Mouse (Mus musculus) hindbrain, embryonic 10.5 days (tissue): ENCODE data around the gene Gm20422. TPM values are rescaled to one million over a fixed set of nuclear protein-coding genes. Genes with fewer than 3 reads are reported as not detected.
A peak's percentile ranks its signal among the peaks of the same experiment; 100 is the strongest.

Experiments
- DNase-seq: peaks from one replicate; pipeline ENCODE4 v3.0.0-alpha.2; 2017; ENCODE audit warnings: low spot score
- H3K27ac ChIP-seq: fragments of 300-500 bp; sonication (generic); 2 replicates; pipeline ENCODE4 v1.5.1; 2016; ENCODE audit warnings: mild to moderate bottlenecking, moderate library complexity
- H3K27me3 ChIP-seq: fragments of 300-500 bp; sonication (generic); 2 replicates; pipeline ENCODE4 v1.6.1; 2016; ENCODE audit warnings: mild to moderate bottlenecking; ENCODE audit not compliant: poor library complexity, insufficient read depth, severe bottlenecking
- H3K36me3 ChIP-seq: fragments of 300-500 bp; sonication (generic); 2 replicates; pipeline ENCODE4 v1.6.1; 2016; ENCODE audit warnings: mild to moderate bottlenecking, moderate library complexity
- H3K4me1 ChIP-seq: fragments of 300-500 bp; sonication (generic); replicated peaks from 2 replicates; pipeline ENCODE4 v1.6.1; 2016; ENCODE audit warnings: mild to moderate bottlenecking
- H3K4me3 ChIP-seq: fragments of 300-500 bp; sonication (generic); 2 replicates; pipeline ENCODE4 v1.5.1; 2016; ENCODE audit warnings: mild to moderate bottlenecking, moderate library complexity
- H3K9me3 ChIP-seq: fragments of 300-500 bp; sonication (generic); 2 replicates; pipeline ENCODE4 v1.6.1; 2016; ENCODE audit warnings: mild to moderate bottlenecking, moderate library complexity
- WGBS: fragments of 180-500 bp; shearing (Covaris S2); methylation state at CpG from one replicate; pipeline ENCODE4 v1.1.7; 2016; 5-methylcytosine and 5-hydroxymethylcytosine counted together
- polyA plus RNA-seq: library from polyadenylated mRNA; unstranded; fragments of >200 nt; fragmentation: Nextera tagmentation; extraction: Ambion mirVana; gene quantifications from 2 replicates; pipeline ENCODE4 v1.2.1, GENCODE M21; 2016

Gene Gm20422
- polyA plus RNA-seq, 1 experiment from 2014 or later: 0.58 TPM

DNA sequence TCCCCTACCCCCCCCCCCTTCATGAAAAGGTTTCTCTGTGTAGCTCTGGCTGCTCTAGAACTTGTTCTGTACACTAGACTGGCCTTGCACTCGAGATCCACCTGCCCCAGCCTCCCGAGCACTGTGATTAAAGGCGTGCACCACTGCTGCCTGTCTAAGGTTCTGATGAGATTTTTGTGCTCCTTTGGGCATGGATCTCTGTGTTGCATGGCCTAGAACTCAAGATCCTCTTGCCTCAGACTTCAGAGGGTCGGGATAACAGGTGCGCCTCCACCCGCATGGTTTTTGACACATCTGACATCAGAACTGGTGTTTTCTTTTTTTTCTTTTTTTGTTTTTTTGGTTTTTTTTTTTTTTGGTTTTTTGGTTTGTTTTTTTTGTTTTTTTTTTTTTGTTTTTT is 29.9 kb upstream of the Gm20422 start:
- Histone ChIP-seq H3K9me3 (no peaks in the 10 kb centered on the region), H3K36me3 (peaks cover 92% of the 10 kb centered on the region), H3K27ac (no peak overlapping the region), H3K4me1 (peaks cover 16% of the 10 kb centered on the region), H3K4me3 (no peak overlapping the region), H3K27me3 (no peaks in the 10 kb centered on the region)
- DNase-seq: no peak
- 93% methylated on average over 6 of the region's 6 CpGs for WGBS

DNA sequence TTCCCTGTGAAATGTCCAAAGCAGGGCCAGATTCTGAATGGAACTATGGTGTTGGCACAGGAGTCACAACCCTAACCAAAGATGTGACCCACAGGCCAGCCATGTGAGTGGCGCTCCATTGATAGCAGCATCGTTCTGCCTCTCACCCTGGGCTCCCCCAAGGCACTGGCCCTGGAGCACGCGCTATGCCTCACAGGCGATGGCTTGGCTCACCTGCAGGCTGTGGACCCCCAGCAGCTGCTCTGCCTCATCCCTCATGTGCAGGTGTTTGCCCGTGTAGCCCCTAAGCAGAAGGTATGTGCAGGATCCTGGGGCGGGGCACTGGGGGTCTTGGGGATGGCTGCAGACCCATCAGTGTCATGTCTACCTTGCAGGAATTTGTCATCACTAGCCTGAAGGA is 28.7 kb upstream of the Gm20422 start:
- no peaks in the 10 kb centered on the region for H3K27me3 ChIP-seq

DNA sequence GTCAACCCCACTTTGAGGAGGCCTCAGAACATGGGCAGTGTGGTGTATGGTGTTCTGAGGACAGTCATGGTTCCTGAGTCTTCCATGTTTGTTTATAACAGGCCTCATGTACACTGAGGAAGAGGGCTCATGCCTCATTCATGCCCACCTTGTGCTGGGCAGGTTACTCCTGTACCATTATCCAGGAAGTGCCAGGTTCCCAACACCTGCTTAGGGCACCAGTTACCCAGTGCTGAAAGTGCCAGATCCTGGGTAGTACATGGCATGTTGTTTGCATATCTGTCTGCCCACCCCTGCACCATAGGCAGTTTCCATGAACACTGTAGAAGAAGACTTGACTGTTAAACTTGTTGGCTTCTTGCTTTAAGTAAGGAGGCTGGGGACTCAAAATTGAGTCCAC is 27.5 kb upstream of the Gm20422 start:
- Histone ChIP-seq H3K27me3 (no peaks in the 10 kb centered on the region), H3K9me3 (no peaks in the 10 kb centered on the region), H3K4me1 (no peaks in the 10 kb centered on the region), H3K36me3 (peaks cover 99% of the 10 kb centered on the region), H3K27ac (no peak overlapping the region), H3K4me3 (no peak overlapping the region)
- DNase-seq: no peak

More for the DNA sequence above, 28.7 kb upstream of the Gm20422 start:
- Histone ChIP-seq H3K27ac (no peak overlapping the region), H3K9me3 (no peaks in the 10 kb centered on the region), H3K4me1 (peaks cover 4% of the 10 kb centered on the region), H3K36me3 (peaks cover 99% of the 10 kb centered on the region), H3K4me3 (no peak overlapping the region)
- no peak for DNase-seq
- WGBS: 93% methylated on average over 7 of the region's 7 CpGs

DNA sequence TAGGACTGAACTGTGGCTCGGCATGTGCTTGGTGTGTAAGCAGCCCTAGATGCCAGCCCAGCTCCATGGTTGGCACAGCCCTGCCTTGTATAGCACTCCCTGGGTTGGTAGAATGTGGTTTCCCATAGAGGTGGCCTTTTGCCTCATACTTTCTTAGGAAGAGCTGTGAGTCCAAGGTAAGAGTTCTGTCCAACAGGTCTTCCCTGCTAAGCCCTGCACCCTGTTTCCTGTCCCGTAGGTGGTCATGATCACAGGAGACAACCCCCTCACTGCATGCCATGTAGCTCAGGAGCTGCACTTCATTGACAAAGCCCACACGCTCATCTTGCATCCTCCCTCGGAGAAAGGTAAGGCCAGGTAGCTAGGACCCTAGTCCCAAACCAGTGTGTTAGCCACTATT is 27.1 kb upstream of the Gm20422 start:
- no peaks in the 10 kb centered on the region for H3K4me1 ChIP-seq
- no peaks in the 10 kb centered on the region for H3K9me3 ChIP-seq
- no peaks in the 10 kb centered on the region for H3K27me3 ChIP-seq
- peaks cover 99% of the 10 kb centered on the region for H3K36me3 ChIP-seq
- DNase-seq: no peak
- 97% methylated on average over 4 of the region's 4 CpGs for WGBS
- no peak overlapping the region for H3K27ac ChIP-seq
- H3K4me3 ChIP-seq: no peak overlapping the region

DNA sequence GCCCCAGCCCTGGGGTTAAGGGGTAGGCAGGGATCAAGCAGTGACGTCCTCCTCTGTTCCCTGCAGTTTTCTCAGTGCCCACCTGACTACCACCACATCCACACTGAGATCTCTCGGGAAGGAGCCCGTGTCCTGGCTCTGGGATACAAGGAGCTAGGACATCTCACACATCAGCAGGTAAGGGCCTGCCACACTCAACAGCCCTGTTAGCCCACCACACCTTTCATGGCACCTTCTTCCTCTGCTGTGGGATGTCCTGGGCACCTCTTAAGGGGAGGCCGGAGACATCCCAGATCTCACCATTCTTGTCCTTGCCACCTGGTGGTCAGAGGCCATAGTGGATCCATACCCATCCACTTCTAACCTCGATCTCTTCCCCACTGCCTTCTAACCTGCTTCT is 25.3 kb upstream of the Gm20422 start:
- Histone ChIP-seq H3K36me3 (peaks cover 99% of the 10 kb centered on the region), H3K27ac (no peak overlapping the region), H3K9me3 (no peaks in the 10 kb centered on the region), H3K4me1 (no peaks in the 10 kb centered on the region), H3K4me3 (no peak overlapping the region), H3K27me3 (no peaks in the 10 kb centered on the region)
- 91% methylated on average over 5 of the region's 5 CpGs for WGBS
- DNase-seq: no peak

DNA sequence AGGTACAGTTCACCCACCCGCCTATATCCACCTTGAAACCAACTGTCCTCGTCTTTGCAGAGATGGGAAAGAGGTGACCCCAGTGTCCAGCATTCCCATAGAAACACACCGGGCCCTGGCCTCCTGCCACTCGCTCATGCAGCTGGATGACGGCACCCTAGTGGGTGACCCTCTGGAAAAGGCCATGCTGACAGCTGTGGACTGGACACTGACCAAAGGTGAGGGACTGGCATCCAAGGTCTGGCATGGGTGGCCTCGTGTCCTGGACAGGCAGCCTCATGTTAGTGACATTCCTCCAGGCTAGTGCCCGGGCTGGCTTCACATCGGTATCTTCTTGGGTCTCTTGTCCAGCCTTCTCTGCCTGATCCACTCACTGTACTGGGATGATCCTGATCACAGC is 24.6 kb upstream of the Gm20422 start:
- DNase-seq: no peak
- H3K36me3 ChIP-seq: peaks cover 100% of the 10 kb centered on the region
- H3K4me3 ChIP-seq: no peak overlapping the region
- 90% methylated on average over 8 of the region's 8 CpGs for WGBS
- H3K27me3 ChIP-seq: no peaks in the 10 kb centered on the region
- no peaks in the 10 kb centered on the region for H3K4me1 ChIP-seq
- H3K9me3 ChIP-seq: no peaks in the 10 kb centered on the region
- no peak overlapping the region for H3K27ac ChIP-seq

DNA sequence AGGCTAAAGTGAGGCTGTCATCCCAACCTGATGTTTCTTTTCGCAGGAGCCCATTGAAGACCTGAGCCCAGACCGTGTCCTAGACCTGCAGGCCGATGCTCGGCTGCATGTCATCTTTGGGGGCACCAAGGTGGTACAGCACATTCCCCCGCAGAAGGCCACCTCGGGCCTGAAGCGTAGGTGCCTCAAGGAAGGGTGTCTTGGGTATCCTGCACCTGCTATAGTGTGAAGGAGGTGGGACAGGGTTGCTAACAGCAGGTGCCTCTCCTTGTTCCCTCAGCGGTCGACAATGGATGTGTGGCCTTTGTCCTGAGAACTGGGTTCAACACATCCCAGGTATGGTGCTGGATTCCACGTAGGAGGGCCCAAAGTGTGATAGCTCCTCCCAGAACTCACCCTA is 23.0 kb upstream of the Gm20422 start:
- Histone ChIP-seq H3K4me3 (no peak overlapping the region), H3K9me3 (no peaks in the 10 kb centered on the region), H3K4me1 (peaks cover 7% of the 10 kb centered on the region), H3K27ac (no peak overlapping the region), H3K27me3 (no peaks in the 10 kb centered on the region), H3K36me3 (peaks cover 100% of the 10 kb centered on the region)
- no peak for DNase-seq
- 93% methylated on average over 10 of the region's 10 CpGs for WGBS

DNA sequence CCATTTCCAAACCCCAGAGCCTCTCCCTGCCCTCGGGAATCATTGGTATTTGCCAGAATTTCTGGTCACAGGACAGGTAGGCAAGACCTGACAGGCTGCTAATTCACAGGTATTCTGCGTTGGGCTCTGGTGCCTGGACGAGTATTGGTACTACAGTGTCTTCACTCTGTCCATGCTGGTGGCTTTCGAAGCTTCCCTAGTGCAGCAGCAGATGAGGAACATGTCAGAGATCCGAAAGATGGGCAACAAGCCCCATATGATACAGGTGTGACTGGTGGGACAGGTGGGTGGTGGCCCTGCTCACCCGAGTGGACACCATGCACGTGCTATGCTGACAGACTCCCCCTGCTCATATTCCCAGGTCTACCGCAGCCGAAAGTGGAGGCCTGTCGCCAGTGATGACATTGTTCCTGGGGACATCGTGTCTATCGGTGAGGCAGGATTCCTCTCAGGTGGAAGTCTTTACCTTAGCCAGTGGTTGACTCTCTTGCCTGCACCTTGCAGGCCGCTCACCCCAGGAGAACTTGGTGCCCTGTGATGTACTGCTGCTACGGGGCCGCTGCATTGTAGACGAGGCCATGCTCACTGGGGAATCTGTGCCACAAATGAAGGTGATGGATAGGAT is 22.1 kb upstream of the Gm20422 start:
- no peaks in the 10 kb centered on the region for H3K27me3 ChIP-seq
- H3K4me1 ChIP-seq: peaks cover 16% of the 10 kb centered on the region
- peaks cover 93% of the 10 kb centered on the region for H3K36me3 ChIP-seq
- H3K9me3 ChIP-seq: no peaks in the 10 kb centered on the region
- no peak for DNase-seq
- H3K27ac ChIP-seq: no peak overlapping the region
- WGBS: 94% methylated on average over 16 of the region's 16 CpGs
- H3K4me3 ChIP-seq: no peak overlapping the region

DNA sequence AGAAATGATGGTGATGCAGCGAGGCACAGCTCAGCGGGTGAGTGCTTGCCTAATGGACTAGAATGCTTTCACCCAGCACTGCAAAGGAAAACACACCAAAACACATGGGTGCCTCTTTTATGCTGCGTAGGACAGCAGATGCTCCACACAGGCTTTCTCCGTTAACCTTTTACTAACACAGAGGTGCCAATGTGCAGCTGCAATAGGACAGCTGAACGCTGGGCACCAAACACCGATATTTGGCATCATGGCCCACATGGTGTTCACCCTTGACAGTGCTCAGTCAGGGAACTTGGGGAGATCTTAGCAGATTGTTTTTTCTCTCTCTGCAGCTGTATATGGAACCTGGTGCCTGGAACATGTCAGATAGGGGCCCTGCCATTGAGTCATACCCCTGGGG is 20.2 kb upstream of the Gm20422 start:
- H3K27ac ChIP-seq: no peak overlapping the region
- WGBS: 96% methylated on average over 6 of the region's 6 CpGs
- H3K36me3 ChIP-seq: peaks cover 74% of the 10 kb centered on the region
- H3K4me1 ChIP-seq: peaks cover 26% of the 10 kb centered on the region
- no peaks in the 10 kb centered on the region for H3K9me3 ChIP-seq
- H3K4me3 ChIP-seq: no peak overlapping the region
- no peak for DNase-seq
- no peaks in the 10 kb centered on the region for H3K27me3 ChIP-seq

DNA sequence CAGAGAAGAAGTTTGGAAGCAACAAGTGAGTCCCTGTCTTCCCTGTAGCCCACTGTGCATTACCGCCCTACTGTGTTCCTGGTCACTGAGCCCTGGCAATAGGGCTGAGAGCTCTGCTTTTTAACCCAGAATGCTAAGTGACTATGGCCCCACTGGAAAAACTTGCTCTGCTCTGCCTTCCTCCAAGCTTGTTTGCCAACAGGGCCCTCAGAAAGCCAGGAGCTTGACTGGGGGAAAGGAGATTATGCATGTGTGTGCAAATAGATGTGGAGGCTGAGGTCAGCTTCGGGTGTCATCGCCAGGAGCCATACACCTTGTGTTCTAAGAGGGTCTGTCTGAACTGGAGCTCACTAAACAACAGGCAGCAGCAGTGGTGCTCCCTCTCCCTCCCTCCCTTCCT is 19.4 kb upstream of the Gm20422 start:
- Histone ChIP-seq H3K4me3 (no peak overlapping the region), H3K9me3 (no peaks in the 10 kb centered on the region), H3K4me1 (peaks cover 28% of the 10 kb centered on the region), H3K36me3 (peaks cover 66% of the 10 kb centered on the region), H3K27ac (no peak overlapping the region), H3K27me3 (no peaks in the 10 kb centered on the region)
- no peak for DNase-seq
- 96% methylated on average over 3 of the region's 3 CpGs for WGBS

DNA sequence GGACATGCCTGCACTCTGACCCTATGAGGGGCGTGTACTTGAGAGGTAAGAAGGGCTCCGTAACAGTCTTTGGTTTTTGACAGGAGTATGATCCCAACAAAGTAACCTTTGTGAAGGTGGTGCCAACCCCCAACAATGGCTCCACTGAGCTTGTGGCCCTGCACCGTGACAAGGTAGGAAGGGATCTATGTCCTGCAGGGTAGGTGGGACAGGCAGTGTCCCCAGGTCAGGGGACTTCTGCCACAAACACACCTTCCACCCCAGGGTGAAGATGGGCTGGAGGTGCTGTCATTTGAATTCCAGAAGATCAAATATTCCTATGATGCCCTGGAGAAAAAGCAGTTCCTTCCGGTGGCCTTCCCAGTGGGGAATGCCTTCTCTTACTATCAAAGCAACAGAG is 19.0 kb upstream of the Gm20422 start:
- peaks cover 28% of the 10 kb centered on the region for H3K4me1 ChIP-seq
- no peak overlapping the region for H3K4me3 ChIP-seq
- 90% methylated on average over 4 of the region's 4 CpGs for WGBS
- no peak overlapping the region for H3K27ac ChIP-seq
- H3K36me3 ChIP-seq: peaks cover 62% of the 10 kb centered on the region
- no peaks in the 10 kb centered on the region for H3K27me3 ChIP-seq
- no peak for DNase-seq
- no peaks in the 10 kb centered on the region for H3K9me3 ChIP-seq

DNA sequence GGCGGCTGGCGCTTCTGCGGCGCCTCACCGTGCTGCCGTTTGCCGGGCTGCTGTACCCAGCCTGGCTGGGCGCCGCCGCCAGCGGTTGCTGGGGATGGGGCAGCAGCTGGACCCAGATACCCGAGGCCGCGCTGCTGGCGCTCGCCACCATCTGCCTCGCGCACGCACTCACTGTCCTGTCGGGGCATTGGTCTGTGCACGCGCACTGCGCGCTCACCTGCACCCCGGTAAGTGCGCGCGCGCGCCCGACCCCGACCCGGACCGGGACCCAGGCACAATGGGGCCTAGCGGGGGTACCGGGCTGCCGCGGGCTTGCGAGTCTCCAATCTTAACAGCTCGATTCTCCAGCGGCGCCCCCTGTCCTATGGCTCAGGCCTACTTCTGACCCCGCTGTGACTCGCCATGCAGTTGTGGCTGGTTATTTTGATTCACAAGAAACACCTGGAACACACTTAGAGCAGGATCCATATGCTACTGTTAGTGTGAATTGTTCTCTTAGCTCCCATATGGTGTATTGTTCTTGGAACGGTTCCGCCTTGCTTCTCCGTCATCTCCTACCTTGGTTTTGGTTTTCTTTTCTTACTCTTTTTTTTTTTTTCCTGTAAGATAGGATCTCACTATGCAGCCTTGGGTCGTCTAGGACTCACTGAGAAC is 16.9 kb upstream of the Gm20422 start:
- under 1% methylated on average over 48 of the region's 48 CpGs for WGBS
- Histone ChIP-seq H3K9me3 (no peaks in the 10 kb centered on the region), H3K4me3 (peak overlapping the region; percentile 100), H3K27me3 (no peaks in the 10 kb centered on the region), H3K4me1 (peaks cover 28% of the 10 kb centered on the region), H3K27ac (peak overlapping the region; percentile 97), H3K36me3 (peaks cover 41% of the 10 kb centered on the region)
- DNase-seq: no peak

DNA sequence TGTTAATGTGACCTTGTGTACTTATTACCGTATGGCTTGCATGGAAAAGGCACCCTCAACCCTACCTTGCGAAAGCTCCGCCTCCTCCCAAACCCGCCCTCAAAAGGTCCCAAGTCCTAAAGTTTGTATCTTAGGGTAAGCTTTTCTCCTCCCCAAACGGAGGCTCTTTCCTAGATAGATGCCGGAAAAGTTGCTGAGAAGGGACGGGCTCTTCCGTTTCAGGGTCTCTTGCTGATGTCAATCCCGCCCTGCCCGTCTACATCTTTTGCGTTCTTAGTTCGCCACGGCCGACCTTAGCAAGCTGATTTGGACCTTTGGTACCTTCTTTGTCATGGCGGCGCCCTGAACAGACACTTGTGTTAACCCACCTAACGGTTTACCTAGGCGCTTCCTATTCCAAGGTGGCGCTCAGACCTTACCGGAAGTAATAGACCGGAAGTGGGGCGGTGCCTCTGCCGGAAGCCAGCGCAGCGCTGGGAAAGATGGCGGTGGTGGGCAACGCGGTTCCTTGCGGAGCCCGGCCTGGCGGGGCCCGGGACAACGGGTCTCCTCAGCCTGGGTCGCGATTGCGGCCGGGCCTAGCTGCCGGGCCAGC is 16.2 kb upstream of the Gm20422 start, which contains the start of the genes Atp13a1 and Zfp866:
Gene Atp13a1, plus strand, starts transcription at position 391 of the 595 bp plus-strand sequence.
Gene Zfp866, minus strand, starts transcription at position 406 of the 595 bp plus-strand sequence.
- Histone ChIP-seq H3K36me3 (peaks cover 34% of the 10 kb centered on the region), H3K4me1 (peaks cover 28% of the 10 kb centered on the region), H3K4me3 (peak within 1 kb of the TSS; percentile 100), H3K27me3 (no peaks in the 10 kb centered on the region), H3K9me3 (no peaks in the 10 kb centered on the region), H3K27ac (peak within 1 kb of the TSS; percentile 97)
- WGBS: under 1% methylated on average over 38 of the region's 38 CpGs
- peak; percentile 92 for DNase-seq
